Mouse (Mus musculus) ES-E14 (cell line): Measurements from ENCODE around the gene Fbxw8.

Experiments used
- HCFC1 ChIP-seq: IDR thresholded peaks from 2 replicates; pipeline ENCODE4 v1.6.1; 2012; ENCODE audit warnings: low read length, inconsistent platforms, borderline replicate concordance; ENCODE audit not compliant: insufficient read depth
- ZC3H11A ChIP-seq: IDR thresholded peaks from 2 replicates; pipeline ENCODE4 v1.6.1; 2012; ENCODE audit warnings: low read depth, mild to moderate bottlenecking, inconsistent platforms, low read length, borderline replicate concordance

DNA sequence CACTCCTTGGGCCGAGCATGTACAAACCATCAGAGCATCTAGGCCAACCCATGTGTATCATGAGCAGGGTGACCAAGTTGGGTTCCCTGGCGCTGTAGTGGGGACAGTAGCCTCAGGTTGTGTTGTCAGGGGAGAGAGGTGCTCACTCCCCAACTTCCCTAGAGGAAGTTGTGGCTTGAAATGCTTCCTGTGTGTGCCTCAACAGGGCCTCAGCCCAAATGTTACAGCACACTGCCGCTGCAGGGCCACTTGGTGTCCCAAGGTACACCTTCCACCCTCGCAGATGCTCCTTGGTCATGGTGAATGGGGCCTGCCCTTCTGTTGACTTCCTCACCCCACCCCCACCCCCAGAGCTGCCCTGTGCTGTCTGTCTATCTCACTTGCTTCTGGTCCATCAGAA is 106.9 kb downstream of the Fbxw8 start:
- TF ChIP-seq HCFC1 (no peak), ZC3H11A (no peak)
